Mouse (Mus musculus) hindbrain, embryonic 14.5 days (tissue): Measurements from ENCODE around the gene Ubqln1. TPM values are rescaled to one million over a fixed set of nuclear protein-coding genes. Genes with fewer than 3 reads are reported as not detected.

ENCODE experiments used
- ATAC-seq: fragments of 200-750 bp; cut with Nextera tagmentation; 2 replicates; pipeline ENCODE4 v1.8.0; 2017; ENCODE audit warnings: moderate number of reproducible peaks, mild to moderate bottlenecking, moderate TSS enrichment, moderate library complexity; ENCODE audit not compliant: low FRiP score
- DNase-seq: peaks from one replicate; pipeline ENCODE4 v3.0.0-alpha.2; 2015; ENCODE audit warnings: low spot score
- H3K27ac ChIP-seq: fragments of 300-500 bp; sonication (generic); 2 replicates; pipeline ENCODE4 v1.5.1; 2014; ENCODE audit warnings: mild to moderate bottlenecking, moderate library complexity
- H3K27me3 ChIP-seq: fragments of 300-500 bp; sonication (generic); 2 replicates; pipeline ENCODE4 v1.6.1; 2014; ENCODE audit warnings: mild to moderate bottlenecking, low read length, mixed read lengths; ENCODE audit not compliant: control insufficient read depth, insufficient read depth
- H3K36me3 ChIP-seq: fragments of 300-500 bp; sonication (generic); replicated peaks from 2 replicates; pipeline ENCODE4 v1.6.1; 2014; ENCODE audit not compliant: control insufficient read depth, insufficient read depth
- H3K4me1 ChIP-seq: fragments of 300-500 bp; sonication (generic); replicated peaks from 2 replicates; pipeline ENCODE4 v1.6.1; 2014; ENCODE audit warnings: antibody characterized with exemption, low read length, mixed read lengths; ENCODE audit not compliant: control insufficient read depth, insufficient read depth
- H3K4me2 ChIP-seq: fragments of 300-500 bp; sonication (generic); replicated peaks from 2 replicates; pipeline ENCODE4 v1.6.1; 2014; ENCODE audit warnings: mild to moderate bottlenecking, moderate library complexity
- H3K4me3 ChIP-seq: fragments of 300-500 bp; sonication (generic); replicated peaks from 2 replicates; pipeline ENCODE4 v1.5.1; 2014; ENCODE audit warnings: mild to moderate bottlenecking, low read length
- H3K9ac ChIP-seq: fragments of 300-500 bp; sonication (generic); 2 replicates; pipeline ENCODE4 v1.6.1; 2014
- H3K9me3 ChIP-seq: fragments of 300-500 bp; sonication (generic); 2 replicates; pipeline ENCODE4 v1.6.1; 2016; ENCODE audit warnings: low read length; ENCODE audit not compliant: control insufficient read depth
- WGBS: fragments of 180-500 bp; shearing (Covaris S2); extraction: QIAGEN DNeasy Blood & Tissue Kit; methylation state at CpG from one replicate; pipeline ENCODE4 v1.1.7; 2014; 5-methylcytosine and 5-hydroxymethylcytosine counted together
- polyA plus RNA-seq: library from polyadenylated mRNA; unstranded; fragments of >200 nt; fragmentation: Nextera tagmentation; extraction: Ambion mirVana; gene quantifications from 2 replicates; pipeline ENCODE4 v1.2.1, GENCODE M21; 2014

Ubqln1 gene
- polyA plus RNA-seq, 1 experiment from 2014 or later: 120 TPM

DNA sequence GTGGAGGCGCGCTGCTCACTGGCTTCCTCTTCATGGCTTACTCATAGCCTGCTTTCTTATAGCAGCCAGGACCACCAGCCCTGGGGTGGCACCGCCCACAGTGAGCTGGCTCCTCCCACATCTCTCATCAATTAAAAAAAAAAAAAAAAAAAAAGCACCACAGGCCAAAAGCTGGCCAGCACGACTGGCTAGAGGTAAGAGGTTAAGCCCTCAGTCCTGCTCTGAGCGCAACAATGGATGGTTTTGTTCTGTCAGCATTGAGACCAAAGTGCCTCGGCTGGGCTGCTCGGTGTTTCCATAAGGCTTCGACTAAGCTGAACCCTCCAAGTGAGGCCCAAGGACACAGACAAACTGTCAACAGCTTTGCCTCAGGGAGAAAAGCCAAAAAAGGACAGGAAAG, 10.2 kb upstream of the Ubqln1 start:
- WGBS: 66% methylated on average over 8 of the region's 8 CpGs
- no peak overlapping the region for H3K4me3 ChIP-seq
- no peak for ATAC-seq
- H3K9me3 ChIP-seq: no peaks in the 10 kb centered on the region
- no peaks in the 10 kb centered on the region for H3K27me3 ChIP-seq
- H3K4me1 ChIP-seq: no peaks in the 10 kb centered on the region
- no peak overlapping the region for H3K9ac ChIP-seq
- H3K36me3 ChIP-seq: no peaks in the 10 kb centered on the region
- no peak overlapping the region for H3K27ac ChIP-seq
- no peak overlapping the region for H3K4me2 ChIP-seq
- DNase-seq: no peak

DNA sequence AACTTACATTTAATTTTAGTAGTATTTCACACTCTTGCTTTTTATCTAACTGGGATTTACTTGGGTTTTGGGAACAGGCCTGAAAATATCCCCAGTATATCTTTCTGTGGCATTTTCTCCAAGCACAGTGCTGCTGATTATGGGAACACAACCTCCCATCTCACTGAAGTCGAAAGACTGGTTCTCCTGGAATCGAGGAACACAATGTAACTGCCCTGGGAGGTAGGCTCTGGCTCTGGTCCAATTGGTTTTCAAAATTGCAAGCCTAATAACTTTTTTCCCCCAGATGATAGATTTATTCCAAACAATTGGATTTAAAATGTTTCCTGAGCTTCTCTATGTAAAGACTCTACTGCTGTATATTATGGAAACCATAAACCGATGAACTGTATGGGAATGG, 4.8 kb upstream of the Ubqln1 start:
- Histone ChIP-seq H3K9ac (no peak overlapping the region), H3K4me2 (no peak overlapping the region), H3K4me1 (peaks cover 7% of the 10 kb centered on the region; the same call in 1 of the 2 replicates), H3K4me3 (no peak overlapping the region), H3K27me3 (no peaks in the 10 kb centered on the region), H3K36me3 (no peaks in the 10 kb centered on the region), H3K27ac (no peak overlapping the region), H3K9me3 (no peaks in the 10 kb centered on the region)
- ATAC-seq (no peak), DNase-seq (no peak)
- WGBS: 84% methylated on average over 3 of the region's 3 CpGs

DNA sequence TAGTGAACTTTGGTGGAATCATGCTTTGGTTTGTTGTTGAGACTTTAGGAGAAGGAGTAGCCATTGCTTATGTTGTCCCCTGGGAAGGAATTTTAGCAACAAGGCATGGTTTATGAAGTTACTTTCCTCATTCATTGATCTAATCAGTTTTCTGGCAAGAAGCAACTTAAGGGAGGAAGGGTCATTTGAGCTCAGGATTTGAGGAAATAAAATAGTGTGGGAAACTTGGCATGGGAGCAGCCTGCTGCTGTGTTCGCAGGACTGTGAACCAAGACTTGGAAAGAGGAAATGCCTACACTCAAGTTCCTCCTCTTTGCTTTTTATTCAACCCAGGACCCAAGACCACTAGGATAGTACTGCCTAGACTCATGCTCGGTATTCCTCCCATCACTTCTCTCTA, 2.1 kb upstream of the Ubqln1 start:
- 95% methylated on average over 2 of the region's 2 CpGs for WGBS
- no peak overlapping the region for H3K4me2 ChIP-seq
- no peak overlapping the region for H3K27ac ChIP-seq
- H3K9ac ChIP-seq: no peak overlapping the region
- no peak overlapping the region for H3K4me3 ChIP-seq
- H3K9me3 ChIP-seq: no peaks in the 10 kb centered on the region
- DNase-seq: no peak
- no peak for ATAC-seq
- no peaks in the 10 kb centered on the region for H3K27me3 ChIP-seq
- H3K36me3 ChIP-seq: peaks cover 3% of the 10 kb centered on the region; the same call in 1 of the 2 replicates
- peaks cover 23% of the 10 kb centered on the region for H3K4me1 ChIP-seq

DNA sequence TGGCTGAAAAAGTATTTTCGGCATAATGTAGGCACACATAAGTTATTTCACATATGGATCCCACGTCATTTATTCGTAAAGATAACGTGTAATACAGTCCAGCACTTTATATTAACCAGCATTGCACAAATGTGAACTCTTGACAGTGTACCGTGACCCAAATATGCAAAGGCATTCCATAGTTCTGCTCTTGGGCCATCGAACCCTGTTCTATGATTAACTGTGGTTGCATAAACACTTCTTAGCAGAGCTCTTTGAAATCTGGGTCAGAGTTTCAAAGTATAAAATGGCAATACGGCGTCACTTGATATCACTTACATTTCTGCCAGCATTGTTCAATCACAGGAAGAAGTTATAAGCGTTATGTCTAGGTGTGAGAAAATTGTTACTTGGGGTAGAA, 942 bp upstream of the Ubqln1 start:
- no peak for ATAC-seq
- H3K4me2 ChIP-seq: peak overlapping the region; percentile 59
- peaks cover 23% of the 10 kb centered on the region for H3K4me1 ChIP-seq
- peak overlapping the region; percentile 88 for H3K9ac ChIP-seq
- peak overlapping the region; percentile 96 for H3K27ac ChIP-seq
- DNase-seq: no peak
- H3K9me3 ChIP-seq: no peaks in the 10 kb centered on the region
- H3K36me3 ChIP-seq: peaks cover 3% of the 10 kb centered on the region; the same call in 1 of the 2 replicates
- H3K4me3 ChIP-seq: peak overlapping the region; percentile 100
- no peaks in the 10 kb centered on the region for H3K27me3 ChIP-seq
- 95% methylated on average over 9 of the region's 9 CpGs for WGBS

DNA sequence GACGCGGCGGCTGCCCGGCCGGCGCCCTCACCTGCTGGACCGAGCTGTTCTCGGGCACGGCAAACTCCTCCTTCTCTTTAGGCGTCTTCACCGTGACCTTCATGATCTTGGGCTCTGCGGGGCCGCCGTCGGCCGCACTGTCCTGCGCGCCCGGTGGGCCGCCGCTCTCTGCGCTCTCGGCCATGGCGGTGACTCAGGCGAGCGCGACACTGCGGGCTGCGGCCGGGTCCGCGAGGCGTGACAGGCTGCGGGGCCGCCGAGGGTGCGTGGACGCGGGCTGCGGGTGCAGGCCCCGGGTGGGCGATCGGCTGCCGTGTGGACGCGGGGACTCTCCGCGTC, 231 bp downstream of the Ubqln1 start:
- no peak; the same call in 1 of the 2 replicates for ATAC-seq
- H3K36me3 ChIP-seq: peaks cover 3% of the 10 kb centered on the region; the same call in 1 of the 2 replicates
- H3K4me2 ChIP-seq: peak overlapping the region; percentile 59
- no peak for DNase-seq
- H3K4me3 ChIP-seq: peak overlapping the region; percentile 100
- peak overlapping the region; percentile 96 for H3K27ac ChIP-seq
- no peaks in the 10 kb centered on the region for H3K9me3 ChIP-seq
- no peaks in the 10 kb centered on the region for H3K27me3 ChIP-seq
- under 1% methylated on average over 48 of the region's 48 CpGs for WGBS
- peak overlapping the region; percentile 88 for H3K9ac ChIP-seq
- H3K4me1 ChIP-seq: peaks cover 23% of the 10 kb centered on the region

DNA sequence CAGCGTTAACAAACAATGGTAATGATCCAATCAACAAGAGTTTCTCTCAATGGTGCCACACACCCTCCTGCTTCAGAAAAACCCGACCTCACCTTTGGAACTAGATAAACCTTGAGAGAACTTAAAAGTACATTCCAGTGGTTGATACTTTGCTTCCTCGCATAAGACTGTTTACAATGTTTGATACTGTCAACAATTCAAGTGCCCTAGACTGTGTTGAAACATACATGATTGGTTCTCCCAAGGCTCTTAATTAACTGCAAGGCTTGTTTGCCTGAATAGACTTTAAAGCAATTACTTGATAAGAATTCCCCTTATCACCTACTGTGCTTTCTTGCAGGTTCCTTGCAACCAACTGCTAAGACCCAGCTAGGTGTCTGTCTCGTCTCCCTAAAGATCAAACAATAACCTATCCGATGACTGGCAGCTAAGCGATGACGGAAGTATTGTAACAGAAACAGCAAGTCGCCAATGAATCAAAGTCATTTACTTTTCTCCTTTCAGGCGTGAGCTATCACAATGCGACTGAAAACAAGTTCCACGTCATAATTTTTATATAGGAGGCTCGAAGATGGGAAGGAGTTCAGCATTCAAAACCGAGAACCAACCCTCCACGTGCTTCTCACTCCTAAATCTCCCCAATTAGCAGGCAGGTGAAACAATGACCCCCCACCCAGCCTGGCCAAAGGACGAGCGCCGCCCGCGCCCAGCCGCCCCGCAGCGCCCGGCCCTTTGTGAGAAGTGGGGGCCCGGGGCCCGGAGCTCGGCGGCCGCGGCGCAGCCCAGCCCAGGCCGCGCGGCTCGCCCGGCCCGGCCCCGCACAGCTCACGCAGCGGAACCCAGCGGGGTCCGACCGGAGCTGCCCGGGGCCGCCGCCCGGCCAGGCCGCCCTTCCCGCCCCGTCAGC, 854 bp downstream of the Ubqln1 start:
- peak; percentile 64 for ATAC-seq
- Histone ChIP-seq H3K4me1 (peaks cover 23% of the 10 kb centered on the region), H3K4me2 (peak overlapping the region; percentile 59), H3K9me3 (no peaks in the 10 kb centered on the region), H3K9ac (peak overlapping the region; percentile 88), H3K27ac (peak overlapping the region; percentile 96), H3K36me3 (peaks cover 3% of the 10 kb centered on the region; the same call in 1 of the 2 replicates), H3K27me3 (no peaks in the 10 kb centered on the region), H3K4me3 (peak overlapping the region; percentile 100)
- DNase-seq: no peak
- 2% methylated on average over 49 of the region's 49 CpGs for WGBS

DNA sequence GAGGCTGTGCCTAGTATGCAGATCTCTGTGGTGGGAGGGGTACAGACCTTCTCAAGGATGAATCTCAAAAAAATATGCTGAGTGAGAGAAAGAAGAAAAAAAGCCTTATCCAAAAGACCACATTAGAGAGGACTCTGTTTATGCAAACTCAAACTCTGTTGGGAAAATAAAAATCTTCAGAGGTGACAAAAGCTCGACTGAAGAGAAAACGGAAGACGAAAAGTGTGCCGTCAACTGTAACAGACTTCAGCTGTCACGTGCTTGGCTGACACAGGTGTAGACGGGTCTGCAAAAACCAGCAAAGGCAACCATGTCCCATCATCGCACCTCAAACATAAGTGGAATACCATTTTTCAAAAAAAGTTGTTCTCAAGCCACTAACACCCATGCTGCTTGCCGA, 1.7 kb downstream of the Ubqln1 start:
- H3K27ac ChIP-seq: no peak overlapping the region
- peak overlapping the region; percentile 100 for H3K4me3 ChIP-seq
- peak overlapping the region; percentile 88 for H3K9ac ChIP-seq
- peak overlapping the region; percentile 59 for H3K4me2 ChIP-seq
- H3K27me3 ChIP-seq: no peaks in the 10 kb centered on the region
- no peaks in the 10 kb centered on the region for H3K9me3 ChIP-seq
- ATAC-seq (no peak), DNase-seq (no peak)
- WGBS: 73% methylated on average over 8 of the region's 8 CpGs
- H3K36me3 ChIP-seq: peaks cover 3% of the 10 kb centered on the region; the same call in 1 of the 2 replicates
- peaks cover 23% of the 10 kb centered on the region for H3K4me1 ChIP-seq

DNA sequence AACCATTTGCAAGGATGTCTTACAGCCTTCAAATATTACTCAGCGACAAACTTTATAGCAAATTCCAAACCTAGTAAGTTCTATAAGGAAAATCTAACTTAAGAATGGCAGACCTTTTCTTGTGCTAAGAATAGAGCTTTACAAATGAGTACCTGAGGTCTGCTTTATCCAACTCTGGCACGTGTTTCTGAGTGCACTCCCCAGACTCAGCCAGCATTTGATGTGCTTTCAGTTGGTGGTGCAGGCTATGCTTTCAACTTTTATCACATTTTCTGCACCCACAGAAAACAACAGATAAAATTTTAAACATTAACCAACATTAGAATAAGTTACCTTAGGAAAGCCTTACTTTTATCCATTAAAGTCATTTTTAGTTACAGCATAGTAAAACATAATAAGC, 2.9 kb downstream of the Ubqln1 start:
- Histone ChIP-seq H3K9me3 (no peaks in the 10 kb centered on the region), H3K27me3 (no peaks in the 10 kb centered on the region), H3K36me3 (peaks cover 3% of the 10 kb centered on the region; the same call in 1 of the 2 replicates), H3K4me1 (peaks cover 23% of the 10 kb centered on the region), H3K27ac (no peak overlapping the region), H3K9ac (no peak overlapping the region), H3K4me3 (no peak overlapping the region), H3K4me2 (0 out of 2 replicates have a peak overlapping the region, but pooled peaks have one; percentile 4)
- ATAC-seq (no peak), DNase-seq (no peak)
- WGBS: 83% methylated on average over 2 of the region's 2 CpGs

DNA sequence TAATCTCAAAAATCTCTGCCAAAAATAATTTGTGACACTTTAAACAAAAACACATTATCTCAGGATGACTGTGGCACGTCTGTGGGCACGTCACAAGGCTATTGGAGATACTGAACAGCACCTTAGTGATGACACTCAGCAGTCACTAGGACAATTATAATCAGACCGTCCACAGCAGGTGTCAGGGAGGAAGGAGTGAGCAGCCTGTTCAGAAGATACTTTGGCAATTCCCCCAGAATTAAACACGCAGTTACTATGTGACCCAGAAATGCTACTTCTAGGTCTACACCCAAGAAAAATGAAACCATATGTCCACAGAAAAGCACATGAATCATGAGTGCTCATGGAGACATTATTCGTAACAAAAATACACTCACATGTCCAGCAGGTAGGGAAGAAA, 5.0 kb downstream of the Ubqln1 start:
- Histone ChIP-seq H3K9ac (no peak overlapping the region), H3K4me3 (no peak overlapping the region), H3K27me3 (no peaks in the 10 kb centered on the region), H3K27ac (no peak overlapping the region), H3K36me3 (peaks cover 3% of the 10 kb centered on the region; the same call in 1 of the 2 replicates), H3K4me1 (peaks cover 16% of the 10 kb centered on the region), H3K9me3 (no peaks in the 10 kb centered on the region), H3K4me2 (no peak overlapping the region)
- ATAC-seq (no peak), DNase-seq (no peak)
- 89% methylated on average over 5 of the region's 5 CpGs for WGBS
